In genomic region chr14:57115823-57116544, GRCm38 (mm10) we compare ENCODE assay signal across 10 mouse cellular contexts. TPM values are rescaled to one million over a fixed set of nuclear protein-coding genes. Genes with fewer than 3 reads are reported as not detected.
DNase-seq lines count a peak whose midpoint lies in the region; ATAC-seq lines count a peak whose summit lies in the region.
"Had no signal": no experiment of that assay in that cellular context is flagged by ENCODE, and none has a peak within 500 bp of the region (broad histone marks: within the 10 kb centered on the region; RNA-seq: fewer than 3 reads in every experiment).

Gm4491 (minus strand) TSS chr14:57115883.

- intact Hi-C loops in left cerebral cortex, postnatal 4 days (cut with DNase I) = no loop called here

- no peak for ATAC-seq in cerebellum, adult (ENCODE audit: insufficient number of reproducible peaks, low FRiP score, low TSS enrichment)
- no peak for ATAC-seq in activated CD4-positive, CD25-positive, alpha-beta regulatory T cell, adult 4 months

- DNase-seq in cerebellum, adult 18-20 months = peak; percentile 8 to 26
- DNase-seq in frontal cortex, postnatal 36 days (ENCODE audit: low spot score in 2 of 2) = peak; percentile 22 to 53
- DNase-seq in left cerebral cortex, postnatal 4 days = peak; percentile 48
- DNase-seq in right cerebral cortex, adult 18-20 months = peak; percentile 56
- no peak for DNase-seq in gastrocnemius, postnatal 25 days
- DNase-seq in gastrocnemius, adult 18-20 months (ENCODE audit: low spot score) = no peak
- DNase-seq: kidney, postnatal 25 days had no signal

RNA-seq across cellular contexts. Expression of gene Gm4491, which starts in this region (rescaled TPM):
- total RNA-seq in left cerebral cortex, postnatal 4 days (2021) = not detected
- not detected for total RNA-seq in gastrocnemius, postnatal 25 days (2021)
- not detected for total RNA-seq in gastrocnemius, adult 18-20 months (2021)
- polyA plus RNA-seq in activated CD4-positive, CD25-positive, alpha-beta regulatory T cell, adult 4 months (2017; shearing (Covaris generic)) = not detected
- polyA plus RNA-seq: spleen, adult 2 months had no signal

Comparison
In these comparisons a context has a peak if more than half of its experiments do, and no peak if none do; other contexts are left out.
1. Peak in DNase-seq in left cerebral cortex, postnatal 4 days; RNA of the gene not detected or under 1 TPM.
2. DNase-seq: peak in cerebellum, adult 18-20 months (2 of 2), frontal cortex, postnatal 36 days (2 of 2) and right cerebral cortex, adult 18-20 months (single experiment); none in gastrocnemius, postnatal 25 days (single experiment) and gastrocnemius, adult 18-20 months (single experiment).